Mouse (Mus musculus): Measurements from ENCODE around the gene Stam.

Stam gene

GRCm38 (mm10) chr2:14127629-14128028 lies 53.7 kb downstream of the Stam start:
- DNase-seq = no peak

DNA sequence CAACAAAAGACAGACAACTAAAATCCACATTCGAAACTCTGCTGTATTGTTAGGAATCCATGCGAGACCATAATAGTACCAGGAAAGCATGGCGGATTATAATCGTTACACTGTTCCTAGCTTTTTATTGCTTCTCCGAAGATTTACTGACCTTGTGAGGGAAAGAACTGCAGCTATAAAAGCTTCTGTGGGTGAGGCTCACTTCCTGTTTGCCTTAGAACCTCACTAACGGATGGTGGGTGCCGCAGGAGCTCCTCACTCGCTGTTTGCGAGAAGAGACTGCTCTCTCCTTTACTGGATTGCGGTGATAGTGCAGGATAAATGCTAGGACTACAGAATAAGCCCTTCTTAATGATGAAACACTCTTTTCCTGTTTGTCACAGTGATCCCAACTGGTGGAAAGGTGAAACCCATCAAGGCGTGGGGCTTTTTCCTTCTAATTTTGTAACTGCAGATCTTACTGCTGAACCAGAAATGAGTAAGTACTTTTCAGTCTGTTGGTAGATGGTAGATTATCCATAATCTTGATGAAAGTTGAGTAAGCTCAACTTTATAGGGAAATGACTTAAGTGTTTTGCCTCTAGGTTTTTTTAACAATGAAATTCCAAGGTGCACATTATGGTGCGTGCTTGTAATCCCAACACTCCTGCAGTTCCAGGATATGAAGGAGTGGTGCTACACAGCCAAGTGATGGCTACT lies 56.9 kb downstream of the Stam start:
- DNase-seq = peak; percentile 4

- no peak for DNase-seq
These were observed 58.8 kb downstream of the Stam start for GRCm38 (mm10) chr2:14132468-14133326.

DNA sequence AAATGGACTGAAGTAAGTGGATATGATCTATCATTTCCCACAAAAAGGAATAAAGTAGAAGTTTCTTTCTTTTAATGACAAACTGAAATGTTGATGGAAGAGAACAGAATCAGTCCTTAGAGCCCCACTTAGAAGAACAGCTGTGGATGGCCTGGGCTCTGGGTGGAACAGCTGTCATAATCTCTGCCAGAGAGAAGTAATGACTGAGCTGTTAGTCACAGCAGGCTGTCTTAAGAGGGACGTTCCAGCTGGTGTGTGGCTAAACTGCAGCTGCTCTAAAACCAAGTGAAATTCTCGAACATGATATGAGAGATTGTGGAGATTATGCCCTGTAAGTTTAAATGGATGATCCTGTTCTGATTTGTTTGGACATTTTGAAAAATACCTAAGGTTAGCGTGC lies 63.0 kb downstream of the Stam start:
- peak; percentile 36 for DNase-seq

GRCm38 (mm10) chr2:14139590-14139989 lies 65.7 kb downstream of the Stam start:
- DNase-seq = no peak

- no peak for DNase-seq
These were observed 66.1 kb downstream of the Stam start for GRCm38 (mm10) chr2:14140044-14140443.

DNA sequence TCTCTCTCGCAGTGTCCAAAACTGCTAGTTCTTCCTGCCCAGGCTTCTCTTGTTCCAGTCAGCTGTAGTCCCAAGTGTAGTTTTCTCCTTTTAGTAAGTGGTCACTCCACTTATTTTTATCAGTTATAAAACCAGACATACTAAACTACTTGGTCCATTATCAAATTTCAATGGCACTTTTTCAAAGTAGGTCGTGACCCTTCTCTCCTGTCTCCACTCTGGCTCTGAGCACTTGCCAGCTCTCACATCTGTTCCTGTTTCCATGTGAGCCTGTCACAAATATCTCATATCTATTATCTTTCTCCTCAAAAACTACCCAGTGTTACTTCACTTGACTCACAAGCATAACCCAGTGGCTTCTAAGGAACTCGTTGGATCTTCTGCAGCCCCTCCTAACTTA lies 71.4 kb downstream of the Stam start:
- DNase-seq = no peak

DNA sequence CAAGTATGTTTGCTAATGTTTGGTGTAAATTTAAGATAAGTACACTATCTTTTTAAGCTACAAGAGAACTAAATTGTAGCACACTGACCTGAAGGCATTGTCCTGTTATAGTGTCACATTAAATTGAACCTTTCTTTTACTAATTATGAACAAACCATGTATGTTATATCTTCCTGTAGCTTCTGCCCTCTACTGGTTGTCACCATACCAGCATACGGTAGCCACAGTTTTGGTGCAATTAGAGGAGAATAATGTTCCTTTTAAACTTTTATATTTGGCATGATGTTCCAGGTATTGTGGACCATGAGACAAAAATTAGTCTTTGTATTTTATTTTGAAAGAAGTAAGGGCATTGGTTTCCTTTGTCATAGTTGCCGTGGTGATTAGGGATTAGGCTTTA lies 73.0 kb downstream of the Stam start:
- DNase-seq = no peak

- no peak for DNase-seq
These were observed 76.9 kb downstream of the Stam start for GRCm38 (mm10) chr2:14150829-14151228.

DNA sequence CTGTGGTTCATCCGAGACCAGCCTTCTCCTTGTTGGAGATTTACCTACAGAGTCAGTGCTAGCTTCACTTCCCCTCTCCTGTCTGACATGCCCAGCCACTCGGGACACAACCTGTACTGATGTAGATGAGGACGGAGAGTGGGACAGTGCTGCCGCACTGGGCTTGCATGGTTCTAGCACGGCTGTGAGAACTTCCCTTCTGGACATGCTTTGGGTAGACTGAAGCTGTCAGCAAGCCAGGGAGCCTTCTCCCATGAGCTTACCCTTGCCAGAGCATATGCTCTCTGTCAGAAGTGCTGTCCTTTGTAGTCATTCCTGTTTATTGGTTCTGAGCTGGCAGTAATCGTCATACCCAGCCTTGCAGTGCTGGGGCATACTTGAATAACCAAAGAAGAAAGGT lies 78.0 kb downstream of the Stam start:
- DNase-seq = no peak

- DNase-seq = no peak
These were observed 85.1 kb downstream of the Stam start for GRCm38 (mm10) chr2:14159047-14159446.

GRCm38 (mm10) chr2:14159756-14160155 lies 85.9 kb downstream of the Stam start:
- no peak for DNase-seq

GRCm38 (mm10) chr2:14164459-14165030 lies 90.6 kb downstream of the Stam start:
- DNase-seq = no peak

GRCm38 (mm10) chr2:14165066-14165465 lies 91.2 kb downstream of the Stam start:
- DNase-seq = no peak

- DNase-seq = no peak
These were observed 91.9 kb downstream of the Stam start for GRCm38 (mm10) chr2:14165618-14166344.

DNA sequence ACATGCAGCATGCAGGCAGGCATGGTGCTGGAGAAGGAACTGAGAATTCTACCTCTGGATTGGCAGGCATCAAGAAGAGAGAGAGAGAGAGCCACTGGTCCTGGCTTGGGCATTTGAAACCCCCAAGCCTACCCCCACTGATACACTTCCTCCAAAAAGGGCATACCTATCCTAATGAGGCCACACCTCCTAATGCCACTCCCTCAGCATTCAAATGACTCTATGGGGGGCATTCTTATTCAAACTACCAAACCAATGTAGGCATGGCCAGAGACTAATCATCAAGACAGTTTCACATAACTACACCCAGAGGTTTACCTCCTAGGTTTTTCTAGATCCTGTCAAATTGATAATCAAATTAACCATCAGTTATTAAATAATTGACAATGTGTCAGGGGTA lies 93.8 kb downstream of the Stam start:
- DNase-seq = no peak

- no peak for DNase-seq
These were observed 100.4 kb downstream of the Stam start, which contains the start of gene Tmem236 for GRCm38 (mm10) chr2:14174334-14174733. Gene Tmem236 (plus strand): TSS chr2:14174523.

DNA sequence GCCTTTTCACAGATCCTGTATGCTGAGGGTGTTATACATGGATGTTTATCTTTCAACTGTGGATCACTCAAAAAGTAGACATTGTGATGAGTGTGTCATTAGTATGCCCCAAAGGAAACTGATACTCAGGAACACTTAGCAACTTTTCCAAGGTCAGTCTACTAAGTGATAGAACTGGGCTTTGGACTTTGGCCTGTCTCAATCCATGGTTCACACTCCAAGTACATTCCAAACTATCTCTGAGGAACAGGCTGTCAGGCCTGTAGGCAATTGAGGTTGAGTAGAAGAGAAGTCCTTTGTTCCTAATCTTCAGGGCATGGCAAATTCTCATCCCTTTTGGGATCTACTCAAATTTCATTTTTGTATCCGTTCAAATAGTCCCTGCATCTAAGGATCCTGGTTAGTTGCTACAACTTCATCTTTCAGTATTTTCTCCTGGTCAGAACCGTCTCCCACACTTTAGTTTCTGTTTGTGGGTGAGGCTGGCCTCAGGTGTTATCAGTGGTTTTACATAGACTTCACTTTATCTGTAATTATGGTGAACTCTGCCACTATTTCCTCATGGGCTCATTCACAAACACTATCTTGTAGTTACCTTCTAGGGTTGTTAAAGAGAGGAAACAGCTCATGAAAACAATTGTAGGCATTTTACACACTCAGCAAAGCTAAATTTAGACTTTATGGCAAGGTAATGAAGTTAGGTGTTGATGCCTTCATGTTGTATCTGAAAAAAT lies 102.7 kb downstream of the Stam start:
- no peak for DNase-seq

DNA sequence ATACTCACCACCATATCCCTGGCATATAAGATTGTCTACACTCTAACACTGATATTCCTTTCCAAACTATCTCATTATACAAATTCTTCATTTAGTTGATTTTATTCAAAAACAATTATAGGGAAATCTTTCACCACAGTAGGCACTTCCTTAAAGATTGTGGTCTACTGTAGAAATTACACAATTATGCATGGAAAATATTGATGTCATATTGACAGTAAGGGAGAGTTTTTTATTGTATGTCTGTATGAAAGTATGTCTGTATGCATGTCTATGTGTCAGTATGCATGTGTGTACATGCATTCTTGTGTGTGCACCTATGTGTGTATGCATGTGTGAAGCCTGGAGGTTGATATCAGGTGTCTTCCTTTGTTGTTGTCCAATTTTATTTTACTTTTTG lies 110.5 kb downstream of the Stam start:
- DNase-seq = no peak

DNA sequence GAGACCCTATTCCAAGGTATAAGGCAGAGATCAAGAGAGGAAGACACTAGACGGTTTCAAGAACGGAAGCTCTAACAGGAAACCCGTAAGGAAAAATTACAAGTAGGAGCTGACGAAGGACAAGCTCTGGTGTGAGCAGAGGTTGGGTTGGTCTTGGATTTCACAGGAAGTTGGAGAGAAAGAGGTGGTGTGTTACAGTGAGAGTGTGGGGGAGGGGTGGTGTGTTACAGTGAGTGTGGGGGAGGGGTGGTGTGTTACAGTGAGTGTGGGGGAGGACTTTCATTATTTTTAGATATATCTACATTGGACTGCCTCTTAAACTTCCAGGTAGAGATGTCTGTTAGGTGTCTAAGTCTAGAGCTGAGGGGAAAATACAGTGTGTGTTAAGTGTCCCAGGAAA lies 116.8 kb downstream of the Stam start:
- DNase-seq = no peak

DNA sequence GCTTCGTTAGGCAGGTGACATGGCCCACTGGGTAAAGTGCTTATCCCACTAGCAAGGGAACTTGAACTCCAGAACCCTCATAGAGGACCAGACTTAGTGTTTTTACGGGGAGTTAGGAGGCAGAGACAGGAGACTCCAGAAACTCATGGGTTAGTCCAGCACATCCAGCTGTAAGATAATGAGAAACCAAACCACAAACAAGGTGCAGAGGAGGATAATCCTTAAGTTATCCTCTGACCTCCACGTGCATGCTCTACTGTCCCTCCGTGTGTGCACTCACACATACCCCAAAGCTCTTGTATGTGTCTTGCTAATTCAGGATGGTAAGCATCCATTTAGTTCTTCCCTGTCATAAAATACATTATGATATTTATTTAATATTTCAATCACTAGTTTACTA lies 117.7 kb downstream of the Stam start:
- no peak for DNase-seq

DNA sequence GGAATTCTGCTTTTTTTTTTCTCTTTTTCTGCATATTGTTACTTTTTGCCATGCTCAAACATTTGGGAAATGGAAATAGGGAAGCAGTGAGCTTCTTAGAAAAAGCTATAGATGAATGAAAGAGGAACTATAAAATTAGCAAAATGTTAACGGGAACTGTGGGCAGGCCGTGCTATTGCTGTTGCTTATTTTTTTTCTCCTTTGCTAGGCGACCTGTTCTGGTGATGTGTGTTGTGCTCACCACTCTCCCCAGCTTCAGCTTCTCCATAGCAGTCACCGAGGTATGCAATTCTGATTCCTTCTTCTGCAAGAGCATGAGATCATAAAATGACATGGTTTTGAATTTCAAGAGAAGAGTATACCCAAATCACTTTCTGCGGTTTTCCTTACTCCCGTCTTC lies 118.1 kb downstream of the Stam start:
- DNase-seq = no peak

Measured in lung, postnatal 10 days (tissue).